Mouse (Mus musculus): ENCODE measurements around the gene Bcdin3d.
A peak's percentile ranks its signal among the peaks of the same experiment; 100 is the strongest.
"Not testable (repeated sequence)": the region's sequence is repeated elsewhere in the genome, so short reads cannot be mapped to it uniquely, and the experiment has no call there.

Gene Bcdin3d

DNA sequence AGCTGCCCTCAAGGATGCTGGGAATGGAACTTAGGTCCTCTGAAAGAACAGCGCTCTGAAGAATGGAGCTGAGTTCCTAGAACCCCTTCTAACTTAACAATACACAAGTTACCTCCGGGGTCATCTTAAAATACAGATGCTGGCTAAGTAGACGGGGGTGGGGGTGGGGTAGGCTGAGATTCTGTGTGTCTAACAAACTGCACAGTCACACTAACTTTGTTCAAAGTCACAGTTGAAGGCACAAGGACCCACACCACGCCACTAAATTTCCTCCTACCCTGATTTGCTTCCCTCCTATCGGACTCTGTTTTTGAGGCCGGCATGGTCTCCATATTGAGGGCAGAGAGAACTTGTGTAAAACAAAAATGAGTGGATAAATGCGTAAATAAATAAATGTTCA, 1.6 kb downstream of the Bcdin3d start:
- DNase-seq = no peak

DNA sequence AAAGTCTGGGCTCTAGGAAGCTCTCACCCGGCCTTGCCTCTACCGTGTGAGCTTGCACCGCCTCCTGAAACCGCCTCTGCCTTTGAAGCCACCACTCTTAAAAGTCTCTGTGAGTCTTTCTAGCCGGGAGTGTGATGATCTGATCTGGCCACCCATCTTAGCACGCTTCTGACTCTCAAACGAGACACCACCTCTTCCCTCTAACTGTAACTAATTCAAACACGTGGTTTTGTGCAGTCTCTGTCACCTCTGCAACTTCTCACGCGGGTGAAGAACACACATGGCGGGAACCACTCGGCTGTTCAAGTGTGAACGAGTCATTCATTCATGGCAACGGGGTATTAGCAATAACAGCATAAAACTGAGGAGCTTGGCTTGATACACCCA, 2.9 kb downstream of the Bcdin3d start:
- no peak for DNase-seq

GRCm38 (mm10) chr15:99470971-99471676, 3.4 kb downstream of the Bcdin3d start:
- DNase-seq = peak; percentile 77 to 80

- DNase-seq = peak; percentile 77
Measured at GRCm38 (mm10) chr15:99470224-99470761, 4.2 kb downstream of the Bcdin3d start.

DNA sequence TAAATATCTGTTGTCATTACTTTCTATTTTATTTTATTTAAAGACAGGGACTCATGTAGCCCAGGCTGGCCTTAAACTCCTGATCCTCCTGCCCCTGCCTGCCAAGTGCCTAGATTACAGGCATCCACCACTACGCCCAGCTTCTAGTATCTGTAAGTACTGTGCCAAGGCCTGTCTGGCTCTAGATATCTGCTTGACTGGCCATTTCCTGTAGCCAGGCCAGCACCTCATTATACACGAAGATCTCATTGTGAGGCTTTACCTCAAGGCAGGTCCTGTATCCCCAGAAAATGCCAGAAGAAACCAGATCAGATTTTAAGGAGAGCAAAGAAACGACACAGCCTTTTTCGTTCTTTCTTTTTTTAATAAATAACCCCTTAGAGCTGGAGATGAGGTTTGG, 4.8 kb downstream of the Bcdin3d start:
- no peak for DNase-seq

- peak; percentile 77 to 89 for DNase-seq
Measured at GRCm38 (mm10) chr15:99469067-99469466, 5.5 kb downstream of the Bcdin3d start.

DNA sequence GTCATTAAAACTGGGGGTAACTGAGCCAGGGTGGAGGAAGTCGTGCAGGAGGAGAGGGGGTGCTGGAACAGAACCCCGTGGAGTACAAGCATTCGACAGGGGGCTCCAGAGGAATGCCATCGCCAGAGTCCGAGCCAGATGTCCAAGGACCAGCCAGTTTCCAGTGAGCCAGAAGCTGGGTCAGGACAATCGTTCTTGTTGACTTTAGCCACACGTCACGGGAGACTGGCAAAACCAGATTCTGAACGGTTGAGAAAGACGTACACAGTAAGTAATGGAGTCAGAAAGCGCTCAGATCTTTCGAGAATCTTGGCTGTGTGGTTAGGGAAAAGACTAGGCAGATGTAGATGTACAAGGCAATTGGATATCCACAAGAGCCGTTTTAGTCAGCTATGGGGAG, 11.3 kb downstream of the Bcdin3d start:
- no peak for DNase-seq

- peak; percentile 82 to 86 for DNase-seq
Measured at GRCm38 (mm10) chr15:99457606-99458401, 16.7 kb downstream of the Bcdin3d start, which contains the start of gene Nckap5l. Nckap5l (minus strand) TSS chr15:99457748.

DNA sequence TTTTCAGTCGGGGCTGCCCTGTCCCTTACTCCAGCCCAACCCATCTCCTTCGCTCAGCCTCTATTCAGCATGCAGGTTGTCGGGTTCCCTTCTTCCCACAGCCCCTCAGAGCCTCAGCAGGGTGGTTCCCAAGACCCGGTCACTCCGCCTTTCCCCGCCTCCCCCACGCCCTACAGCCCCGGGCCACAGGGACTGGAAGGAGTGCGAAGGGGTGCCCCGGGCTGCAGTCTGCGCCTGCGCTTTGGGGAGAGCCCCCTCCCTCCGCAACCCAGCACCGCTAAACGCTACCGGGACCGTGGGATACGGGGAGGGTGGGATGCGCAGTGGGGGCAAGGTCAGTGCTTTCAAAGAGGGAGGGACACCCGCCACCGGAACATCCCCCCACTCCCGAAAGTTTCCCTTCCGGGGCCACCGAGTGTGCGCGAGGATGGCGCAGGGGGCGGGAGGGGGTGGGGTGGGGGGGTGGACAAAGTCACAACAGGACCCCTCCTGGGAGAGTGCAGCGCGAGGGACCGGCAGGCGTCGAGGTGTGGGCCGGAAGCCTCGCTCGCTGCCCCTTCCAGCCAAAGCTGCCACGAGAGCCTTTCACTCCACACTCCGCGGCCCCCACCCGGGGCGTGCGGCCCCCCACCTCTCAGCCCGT, 17.4 kb downstream of the Bcdin3d start:
- peak; percentile 45 to 57 for DNase-seq

DNA sequence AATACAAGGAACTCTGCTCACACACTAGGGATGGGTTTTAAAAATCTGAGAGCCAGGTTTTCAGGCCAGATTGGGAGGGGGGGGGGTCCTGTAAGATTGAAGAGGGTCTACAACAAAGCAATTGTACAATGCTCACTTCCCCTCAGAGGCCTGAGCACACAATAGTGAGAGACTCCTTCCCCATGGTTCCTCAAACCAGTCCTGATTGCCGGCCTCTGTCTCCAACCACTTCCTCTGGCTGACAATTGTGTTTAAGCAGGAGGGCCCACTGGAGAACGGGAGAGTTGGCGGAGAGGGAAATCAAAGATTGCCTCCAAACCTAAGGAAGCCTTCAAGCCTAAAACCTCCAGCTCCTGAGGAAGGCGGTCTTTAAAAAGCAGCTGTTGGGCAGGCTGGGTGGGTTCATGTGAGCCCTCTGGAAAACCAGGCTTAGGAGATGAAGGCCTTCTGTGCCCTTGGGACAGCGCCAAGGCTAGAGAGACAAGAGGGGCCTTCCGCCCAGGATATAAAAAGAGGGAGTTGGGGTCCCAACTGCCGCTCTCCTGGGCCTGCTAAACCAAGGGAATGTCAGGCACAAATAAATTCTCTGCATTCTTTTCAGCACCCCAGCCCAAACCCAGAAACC, 18.1 kb downstream of the Bcdin3d start:
- DNase-seq = no peak

DNA sequence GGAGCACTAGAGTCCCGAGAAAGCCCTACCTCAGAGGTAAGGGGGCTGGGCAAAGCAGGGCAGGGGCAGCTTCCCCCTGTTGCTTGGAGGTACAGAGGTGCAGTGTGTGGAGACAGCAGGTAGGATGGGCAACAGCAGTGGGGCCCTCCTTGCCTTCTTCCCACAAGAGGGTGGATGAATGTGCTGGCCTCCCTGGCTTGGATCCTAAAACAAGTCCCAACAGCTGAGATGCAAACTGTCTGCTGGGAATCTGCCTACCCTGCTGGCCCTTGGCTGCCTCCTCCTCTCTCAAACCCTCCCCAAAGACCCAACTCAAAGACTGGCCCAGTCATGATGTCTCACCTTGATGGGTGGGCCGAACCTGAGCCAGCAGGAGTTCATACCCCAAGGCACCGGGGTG, 19.1 kb downstream of the Bcdin3d start:
- DNase-seq = no peak

DNA sequence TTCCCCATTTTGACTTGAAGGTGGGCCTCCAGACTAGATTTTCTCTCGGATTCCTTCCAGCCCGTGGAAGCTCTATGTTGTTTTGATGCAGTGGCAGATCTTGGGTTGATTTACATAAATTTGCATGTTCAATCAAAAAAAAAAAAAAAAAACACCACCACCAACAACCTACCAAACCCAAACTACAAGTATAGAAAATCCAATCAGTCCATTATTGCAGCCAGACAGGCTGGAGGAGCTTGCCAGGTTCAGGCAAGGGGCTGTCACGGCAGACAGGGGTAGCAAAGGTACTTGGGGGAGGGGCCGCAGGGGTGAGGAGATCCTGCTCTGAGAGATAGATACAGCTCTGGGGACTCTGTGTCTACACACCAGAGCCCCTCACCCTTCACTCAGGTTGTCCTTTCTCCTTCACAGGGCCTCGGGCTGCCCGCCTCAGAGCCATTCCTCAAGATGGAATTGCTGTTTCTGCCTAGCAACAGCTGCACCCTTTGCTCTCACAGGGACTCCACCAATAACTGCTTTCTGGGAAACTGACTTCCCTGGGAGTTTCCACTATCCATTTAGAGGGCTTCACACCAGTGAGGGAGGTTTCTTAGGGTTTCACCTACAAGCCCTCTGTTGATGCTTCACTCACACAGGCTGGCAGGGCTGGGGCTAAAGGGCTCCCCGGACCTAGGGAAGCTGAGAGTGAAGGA, 19.8 kb downstream of the Bcdin3d start:
- no peak for DNase-seq

- DNase-seq = no peak
Measured at GRCm38 (mm10) chr15:99453153-99453900, 21.2 kb downstream of the Bcdin3d start.

DNA sequence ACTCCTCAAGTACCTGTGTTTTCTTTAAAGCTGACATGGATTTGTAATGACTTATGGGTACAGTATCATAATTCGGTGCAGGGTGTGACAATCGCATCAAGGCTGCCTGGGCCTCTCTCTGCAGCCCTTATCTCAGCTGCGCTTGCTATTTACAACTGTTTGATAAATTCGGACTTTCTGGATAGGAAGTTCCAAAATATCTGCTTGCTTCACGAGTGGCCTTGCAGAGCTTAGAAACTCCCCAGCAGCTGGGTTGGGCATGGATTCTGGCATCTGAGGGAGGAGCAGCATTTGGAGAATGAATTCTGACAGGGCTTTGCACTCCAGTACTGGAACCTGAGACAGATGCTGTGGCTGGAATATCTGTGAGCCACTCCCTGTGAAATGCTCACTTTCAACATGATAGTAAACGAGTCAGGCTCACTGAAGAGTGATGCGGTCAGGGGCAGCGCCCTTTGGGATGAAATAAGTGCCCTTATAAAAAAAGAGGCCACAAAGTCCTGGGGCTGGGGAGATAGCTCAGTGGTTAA, 24.7 kb downstream of the Bcdin3d start:
- no peak for DNase-seq

- peak; percentile 71 for DNase-seq
Measured at GRCm38 (mm10) chr15:99449131-99449750, 25.3 kb downstream of the Bcdin3d start.

DNA sequence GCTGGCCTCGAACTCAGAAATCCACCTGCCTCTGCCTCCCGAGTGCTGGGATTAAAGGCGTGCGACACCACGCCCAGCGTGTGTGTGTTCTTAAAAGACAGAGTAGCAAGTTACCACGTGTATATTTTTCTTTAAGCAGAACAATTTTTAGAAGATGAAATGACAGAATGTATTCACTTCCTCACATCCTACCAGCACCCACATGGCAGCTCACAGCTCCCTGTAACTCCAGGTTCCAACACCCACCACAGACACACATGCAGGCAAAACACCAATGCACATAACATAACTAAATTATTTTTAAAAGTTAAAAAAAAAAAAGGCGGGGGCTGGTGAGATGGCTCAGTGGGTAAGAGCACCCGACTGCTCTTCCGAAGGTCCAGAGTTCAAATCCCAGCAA, 28.4 kb downstream of the Bcdin3d start:
- DNase-seq = not testable (repeated sequence)

DNA sequence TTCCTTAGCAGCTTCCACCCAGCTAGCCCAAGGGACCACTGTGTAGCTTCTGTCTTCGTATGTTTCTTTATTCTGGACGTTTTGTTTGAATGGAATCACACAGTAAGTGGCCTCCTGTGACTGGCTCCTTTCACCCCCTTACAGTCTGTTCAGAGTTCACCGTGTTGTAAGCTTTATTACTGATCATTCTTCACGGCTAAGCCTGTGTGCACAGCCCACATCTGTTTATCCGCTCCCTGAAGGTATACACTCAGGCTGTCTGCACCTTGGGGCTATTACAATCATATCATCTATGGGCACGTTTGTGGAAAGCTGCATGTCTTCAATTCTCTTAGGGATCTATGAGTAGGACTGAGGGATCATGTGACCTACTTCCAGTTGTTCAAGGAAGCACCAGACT, 29.0 kb downstream of the Bcdin3d start:
- no peak for DNase-seq

DNA sequence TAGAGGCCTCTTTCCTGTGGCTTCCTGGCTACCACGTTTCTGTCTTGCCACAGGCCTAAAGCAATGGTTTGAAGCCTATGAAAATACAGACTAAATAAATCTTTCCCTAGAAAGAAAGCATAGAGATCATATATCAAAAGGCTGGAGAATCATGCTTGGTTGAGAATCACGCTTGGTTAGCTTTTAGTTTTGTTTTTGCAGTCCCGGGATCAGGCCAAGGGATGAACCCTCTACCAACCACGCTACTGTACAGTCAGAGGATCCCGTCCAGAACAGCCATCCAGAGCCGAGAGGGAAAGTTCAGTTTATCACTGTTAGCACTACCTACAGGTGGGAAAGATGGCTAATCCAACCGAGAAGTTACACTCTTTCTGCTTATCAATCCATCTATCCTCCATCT, 32.2 kb downstream of the Bcdin3d start:
- no peak for DNase-seq

- DNase-seq = no peak
Measured at GRCm38 (mm10) chr15:99440816-99441457, 33.6 kb downstream of the Bcdin3d start.

- no peak for DNase-seq
Measured at GRCm38 (mm10) chr15:99440112-99440815, 34.3 kb downstream of the Bcdin3d start.

Data from cerebellum, postnatal 36 days (tissue).